Mouse (Mus musculus) CH12.LX (cell line): ENCODE results near the gene Tspan4.

Source experiments
- EP300 ChIP-seq: IDR thresholded peaks from 2 replicates; pipeline ENCODE4 v1.6.1; 2011; ENCODE audit warnings: low read length, improper control_type of control experiment
- MYC ChIP-seq: IDR thresholded peaks from 2 replicates; pipeline ENCODE4 v1.6.1; 2011; ENCODE audit warnings: low read depth, mild to moderate bottlenecking, improper control_type of control experiment, low read length
- POLR2A ChIP-seq: IDR thresholded peaks from 2 replicates; pipeline ENCODE4 v1.6.1; 2011; ENCODE audit warnings: low read depth, mild to moderate bottlenecking, improper control_type of control experiment, low read length

DNA sequence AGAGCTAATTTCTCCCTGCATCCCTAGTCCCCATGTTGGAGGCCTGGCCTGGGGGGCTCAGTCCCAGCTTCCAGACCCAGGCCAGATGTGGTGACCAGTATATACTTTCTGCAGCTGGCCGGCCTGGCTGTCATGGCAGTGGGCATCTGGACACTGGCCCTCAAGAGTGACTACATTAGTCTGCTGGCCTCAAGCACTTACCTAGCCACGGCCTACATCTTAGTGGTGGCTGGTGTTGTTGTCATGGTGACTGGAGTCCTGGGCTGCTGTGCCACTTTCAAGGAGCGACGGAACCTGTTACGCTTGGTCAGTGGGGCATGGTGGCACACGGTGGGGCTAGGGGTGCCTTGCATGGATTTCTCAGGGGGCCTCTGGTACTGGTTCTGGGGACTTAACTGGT is 5.7 kb upstream of the Tspan4 start:
- TF ChIP-seq EP300 = no peak
- TF ChIP-seq POLR2A = no peak
- no peak for TF ChIP-seq MYC
